In genomic region chr5:147401024-147401423, GRCm38 (mm10) we compare ENCODE assay signal across 9 mouse cellular contexts. TPM values are rescaled to one million over a fixed set of nuclear protein-coding genes. Genes with fewer than 3 reads are reported as not detected.
DNase-seq lines count a peak whose midpoint lies in the region; ATAC-seq and TF ChIP-seq lines count a peak whose summit lies in the region.
"Had no signal": no experiment of that assay in that cellular context is flagged by ENCODE, and none has a peak within 500 bp of the region (broad histone marks: within the 10 kb centered on the region; RNA-seq: fewer than 3 reads in every experiment).

No protein-coding gene starts in this region.

- peak overlapping the region; percentile 43 for H3K4me3 ChIP-seq in cerebellum, adult 2 months (replicated peaks; ENCODE audit: insufficient read depth, low read depth, low read length)
- H3K4me3 ChIP-seq in layer of hippocampus, adult 2 months = peak overlapping the region; percentile 61
- H3K4me3 ChIP-seq in hindbrain, embryonic 14.5 days (replicated peaks; ENCODE audit: low read length) = peak overlapping the region; percentile 55
- H3K4me3 ChIP-seq in neural tube, embryonic 14.5 days (ENCODE audit: low read depth, low read length) = peak overlapping the region; percentile 43; the same call in 1 of the 2 replicates
- no peak overlapping the region for H3K4me3 ChIP-seq in thymus, adult 2 months (ENCODE audit: control insufficient read depth, insufficient read depth, low read length)
- H3K4me3 ChIP-seq in lung, postnatal 0 days (ENCODE audit: low read depth, low read length) = no peak overlapping the region

- no peak overlapping the region for H3K27ac ChIP-seq in cerebellum, adult 2 months (ENCODE audit: insufficient read depth, low read length)
- peak overlapping the region; percentile 90 for H3K27ac ChIP-seq in layer of hippocampus, adult 2 months
- no peak overlapping the region for H3K27ac ChIP-seq in hindbrain, embryonic 14.5 days
- H3K27ac ChIP-seq in neural tube, embryonic 14.5 days (ENCODE audit: low read depth, low read length) = no peak overlapping the region
- H3K27ac ChIP-seq in thymus, adult 2 months (ENCODE audit: control insufficient read depth, insufficient read depth, low read length) = no peak overlapping the region
- no peak overlapping the region for H3K27ac ChIP-seq in lung, postnatal 0 days (ENCODE audit: low read length)

- no peaks in the 10 kb centered on the region for H3K4me1 ChIP-seq in cerebellum, adult 2 months (ENCODE audit: control insufficient read depth, insufficient read depth, low read length)
- no peaks in the 10 kb centered on the region; the same call in 1 of the 2 replicates for H3K4me1 ChIP-seq in hindbrain, embryonic 14.5 days (replicated peaks; ENCODE audit: control insufficient read depth, insufficient read depth, low read length)
- H3K4me1 ChIP-seq in neural tube, embryonic 14.5 days (ENCODE audit: control insufficient read depth, insufficient read depth, low read length) = peaks cover 7% of the 10 kb centered on the region; the same call in 1 of the 2 replicates
- peaks cover 8% of the 10 kb centered on the region for H3K4me1 ChIP-seq in thymus, adult 2 months (replicated peaks; ENCODE audit: control insufficient read depth, insufficient read depth, low read length)
- H3K4me1 ChIP-seq in lung, postnatal 0 days (ENCODE audit: insufficient read depth, low read depth, low read length) = no peaks in the 10 kb centered on the region

- no peak for TF ChIP-seq POLR2A in cerebellum, adult 2 months (IDR thresholded peaks at IDR 0.05; ENCODE audit: borderline replicate concordance, insufficient read depth, low read length)
- TF ChIP-seq POLR2A in thymus, adult 2 months (IDR thresholded peaks at IDR 0.05; ENCODE audit: control insufficient read depth, extremely low read depth, insufficient read depth, low read length, poor library complexity) = no peak

- H3K27me3 ChIP-seq in cerebellum, adult 2 months (ENCODE audit: control insufficient read depth, insufficient read depth, low read length) = no peaks in the 10 kb centered on the region
- peaks cover 46% of the 10 kb centered on the region for H3K27me3 ChIP-seq in hindbrain, embryonic 14.5 days (ENCODE audit: control insufficient read depth, insufficient read depth, low read length)
- H3K27me3 ChIP-seq in neural tube, embryonic 14.5 days (ENCODE audit: control insufficient read depth, insufficient read depth, low read length) = peaks cover 35% of the 10 kb centered on the region
- H3K27me3 ChIP-seq in thymus, adult 2 months (ENCODE audit: control insufficient read depth, insufficient read depth, low read length) = peaks cover 14% of the 10 kb centered on the region; the same call in 1 of the 2 replicates
- H3K27me3 ChIP-seq in lung, postnatal 0 days (replicated peaks; ENCODE audit: insufficient read depth, low read length) = peaks cover 32% of the 10 kb centered on the region

- no peak for ATAC-seq in hindbrain, embryonic 14.5 days (ENCODE audit: low FRiP score)
- no peak for ATAC-seq in neural tube, embryonic 14.5 days (ENCODE audit: low read depth)
- no peak for ATAC-seq in lung, postnatal 0 days

- H3K9ac ChIP-seq in hindbrain, embryonic 14.5 days = peak overlapping the region; percentile 68; the same call in 1 of the 2 replicates
- peak overlapping the region; percentile 28; the same call in 1 of the 2 replicates for H3K9ac ChIP-seq in neural tube, embryonic 14.5 days (replicated peaks; ENCODE audit: low read depth, low read length)
- H3K9ac ChIP-seq in lung, postnatal 0 days (replicated peaks; ENCODE audit: low read depth) = no peak overlapping the region

- DNase-seq in cerebellum, adult 2 months = peak; percentile 36 to 40
- DNase-seq in cerebellum, postnatal 4 days (ENCODE audit: low spot score in 2 of 2) = no peak
- DNase-seq in layer of hippocampus, adult 2 months (ENCODE audit: low spot score in 2 of 2) = no peak
- no peak for DNase-seq in layer of hippocampus, postnatal 10 days (ENCODE audit: low spot score in 2 of 2)
- DNase-seq in hindbrain, embryonic 14.5 days (ENCODE audit: low spot score) = no peak
- DNase-seq in thymus, adult 2 months = no peak
- DNase-seq in lung, postnatal 0 days (ENCODE audit: low spot score) = no peak
- DNase-seq: gastrocnemius, postnatal 14 days had no signal

- H3K36me3 ChIP-seq in hindbrain, embryonic 14.5 days (replicated peaks; ENCODE audit: control insufficient read depth, insufficient read depth) = no peaks in the 10 kb centered on the region
- H3K36me3 ChIP-seq in neural tube, embryonic 14.5 days (ENCODE audit: control insufficient read depth, insufficient read depth, low read length) = no peaks in the 10 kb centered on the region
- H3K36me3 ChIP-seq in thymus, adult 2 months (ENCODE audit: control insufficient read depth, insufficient read depth, low read length) = no peaks in the 10 kb centered on the region
- no peaks in the 10 kb centered on the region for H3K36me3 ChIP-seq in lung, postnatal 0 days (ENCODE audit: insufficient read depth, low read length)

- peak overlapping the region; percentile 98 for H3K4me2 ChIP-seq in hindbrain, embryonic 14.5 days (replicated peaks)
- peak overlapping the region; percentile 87; the same call in 1 of the 2 replicates for H3K4me2 ChIP-seq in neural tube, embryonic 14.5 days (ENCODE audit: low read depth, low read length)
- no peak overlapping the region for H3K4me2 ChIP-seq in lung, postnatal 0 days (replicated peaks; ENCODE audit: low read depth, low read length)

- H3K9me3 ChIP-seq in hindbrain, embryonic 14.5 days (ENCODE audit: control insufficient read depth, low read length) = no peaks in the 10 kb centered on the region
- no peaks in the 10 kb centered on the region for H3K9me3 ChIP-seq in neural tube, embryonic 14.5 days (ENCODE audit: control insufficient read depth, low read length)
- H3K9me3 ChIP-seq in lung, postnatal 0 days (ENCODE audit: low read length) = no peaks in the 10 kb centered on the region

- whole genome bisulfite sequencing in cerebellum, adult 2 months = 23% methylated on average over 11 of the region's 11 CpGs
- WGBS in hindbrain, embryonic 14.5 days = 25% methylated on average over 11 of the region's 11 CpGs
- WGBS in neural tube, embryonic 14.5 days = 28% methylated on average over 11 of the region's 11 CpGs
- WGBS in thymus, adult 2 months = 25% methylated on average over 11 of the region's 11 CpGs
- 18% methylated on average over 11 of the region's 11 CpGs for WGBS in lung, postnatal 0 days

- TF ChIP-seq CTCF in cerebellum, adult 2 months (IDR thresholded peaks at IDR 0.05; ENCODE audit: borderline replicate concordance, insufficient read depth, low read depth, low read length) = 0 out of 2 replicates have a peak, but pooled peaks have one; percentile 3
- TF ChIP-seq CTCF in layer of hippocampus, adult 2 months (conservative IDR thresholded peaks at IDR 0.05) = peak; percentile 52
- TF ChIP-seq CTCF in thymus, adult 2 months (IDR thresholded peaks at IDR 0.05; ENCODE audit: borderline replicate concordance, control insufficient read depth, extremely low read depth, insufficient read depth, low read length, poor library complexity) = no peak
- no peak for TF ChIP-seq CTCF in lung, postnatal 0 days (IDR thresholded peaks at IDR 0.05)

- no peak for TF ChIP-seq EP300 in lung, postnatal 0 days (IDR thresholded peaks at IDR 0.05)

RNA-seq across cellular contexts. Expression of gene Flt3, which starts 0.7 kb away (rescaled TPM):
- 24.8 and 25.3 TPM in 2 replicates for polyA plus RNA-seq in cerebellum, adult 2 months (2012; rRNA removed)
- 10 to 100 TPM in 1 of 2 experiments, 1 to 10 TPM in 1; 9.8 to 11.0 TPM for total RNA-seq in layer of hippocampus, adult 2 months (2021)
- total RNA-seq in layer of hippocampus, postnatal 10 days (2021) = 1 to 10 TPM; 4.8 to 5.2 TPM
- 0.95 and 1.1 TPM in 2 replicates for polyA plus RNA-seq in hindbrain, embryonic 14.5 days (2014; fragmentation: Nextera tagmentation; extraction: Ambion mirVana)
- polyA plus RNA-seq in neural tube, embryonic 14.5 days (2014; fragmentation: Nextera tagmentation; extraction: Ambion mirVana) = 0.72 and 1.9 TPM in 2 replicates
- polyA plus RNA-seq in thymus, adult 2 months (2012; rRNA removed) = 5.3 and 5.8 TPM in 2 replicates
- 0.24 and 0.31 TPM in 2 replicates for polyA plus RNA-seq in lung, postnatal 0 days (2015; fragmentation: Nextera tagmentation; extraction: Ambion mirVana)
- total RNA-seq: gastrocnemius, postnatal 14 days had no signal

RNA-seq across cellular contexts. Expression of gene Pan3, which starts 28.9 kb away (rescaled TPM):
- polyA plus RNA-seq in cerebellum, adult 2 months (2012; rRNA removed) = 97.4 and 105 TPM in 2 replicates
- total RNA-seq in layer of hippocampus, adult 2 months (2021) = 100 to 1,000 TPM in 1 of 2 experiments, 10 to 100 TPM in 1; 96.7 to 114 TPM
- total RNA-seq in layer of hippocampus, postnatal 10 days (2021) = 10 to 100 TPM; 86.9 to 89.7 TPM
- polyA plus RNA-seq in hindbrain, embryonic 14.5 days (2014; fragmentation: Nextera tagmentation; extraction: Ambion mirVana) = 53.3 and 62.7 TPM in 2 replicates
- 54.5 and 62.8 TPM in 2 replicates for polyA plus RNA-seq in neural tube, embryonic 14.5 days (2014; fragmentation: Nextera tagmentation; extraction: Ambion mirVana)
- polyA plus RNA-seq in thymus, adult 2 months (2012; rRNA removed) = 124 and 152 TPM in 2 replicates
- polyA plus RNA-seq in lung, postnatal 0 days (2015; fragmentation: Nextera tagmentation; extraction: Ambion mirVana) = 77.8 and 79.6 TPM in 2 replicates

Comparison
In these comparisons a context has a peak if more than half of its experiments do, and no peak if none do; other contexts are left out.
1. DNase-seq: peak in cerebellum, adult 2 months (2 of 2); none in cerebellum, postnatal 4 days (0 of 2), layer of hippocampus, adult 2 months (0 of 2), layer of hippocampus, postnatal 10 days (0 of 2), hindbrain, embryonic 14.5 days (single experiment), thymus, adult 2 months (single experiment) and lung, postnatal 0 days (single experiment).
2. H3K4me3 ChIP-seq: peak in cerebellum, adult 2 months (single experiment), layer of hippocampus, adult 2 months (single experiment), hindbrain, embryonic 14.5 days (single experiment) and neural tube, embryonic 14.5 days (single experiment); none in thymus, adult 2 months (single experiment) and lung, postnatal 0 days (single experiment).
3. CTCF ChIP-seq: peak in cerebellum, adult 2 months (single experiment) and layer of hippocampus, adult 2 months (single experiment); none in thymus, adult 2 months (single experiment) and lung, postnatal 0 days (single experiment).